Comparison of ENCODE assay signal across 9 mouse cellular contexts in the genomic region with DNA sequence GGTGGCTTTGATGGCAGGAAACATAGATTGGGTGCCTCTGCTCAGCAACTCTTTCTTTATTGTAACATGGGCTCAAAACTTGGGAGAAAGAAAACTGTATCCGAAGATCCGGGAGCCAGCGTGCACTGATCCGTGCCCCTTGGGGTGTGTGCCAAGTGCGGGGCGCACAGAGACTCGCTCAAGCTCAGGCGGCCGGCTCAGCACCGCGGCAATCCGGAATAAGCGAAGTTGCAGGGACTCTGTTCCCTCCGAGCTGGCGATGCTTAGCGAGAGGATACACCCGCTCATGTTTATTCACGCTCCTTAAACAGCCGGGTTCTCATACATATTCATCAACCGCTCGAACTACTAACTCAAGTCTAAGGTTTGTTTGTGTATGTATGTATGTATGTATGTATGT. TPM values are rescaled to one million over a fixed set of nuclear protein-coding genes. Genes with fewer than 3 reads are reported as not detected.
A peak's percentile ranks its signal among the peaks of the same experiment; 100 is the strongest.
DNase-seq lines count a peak whose midpoint lies in the region; ATAC-seq and TF ChIP-seq lines count a peak whose summit lies in the region.
"Had no signal": no experiment of that assay in that cellular context is flagged by ENCODE, and none has a peak within 500 bp of the region (broad histone marks: within the 10 kb centered on the region; RNA-seq: fewer than 3 reads in every experiment).

No protein-coding gene starts in this region.

- no peak for ATAC-seq in lung, embryonic 15.5 days (ENCODE audit: borderline replicate concordance, extremely low read depth, low FRiP score, low TSS enrichment)
- ATAC-seq in embryonic facial prominence, embryonic 14.5 days (ENCODE audit: low read depth), result 0 out of 2 replicates have a peak, but pooled peaks have one; percentile 23
- 0 out of 2 replicates have a peak, but pooled peaks have one; percentile 36 for ATAC-seq in kidney, postnatal 0 days (replicated peaks; ENCODE audit: low FRiP score, low read depth)
- ATAC-seq in neural tube, embryonic 15.5 days (ENCODE audit: low FRiP score), result peak; percentile 7; the same call in 1 of the 2 replicates

- no peak overlapping the region for H3K27ac ChIP-seq in lung, embryonic 15.5 days
- H3K27ac ChIP-seq in embryonic facial prominence, embryonic 14.5 days (replicated peaks; ENCODE audit: low read depth, low read length), result no peak overlapping the region
- H3K27ac ChIP-seq in kidney, postnatal 0 days, result no peak overlapping the region
- no peak overlapping the region for H3K27ac ChIP-seq in neural tube, embryonic 15.5 days (replicated peaks)

- peaks cover 87% of the 10 kb centered on the region for H3K27me3 ChIP-seq in lung, embryonic 15.5 days
- H3K27me3 ChIP-seq in embryonic facial prominence, embryonic 14.5 days (replicated peaks; ENCODE audit: control insufficient read depth, insufficient read depth, low read length), result peaks cover 82% of the 10 kb centered on the region
- peaks cover 85% of the 10 kb centered on the region for H3K27me3 ChIP-seq in kidney, postnatal 0 days (ENCODE audit: insufficient read depth, low read length)
- H3K27me3 ChIP-seq in neural tube, embryonic 15.5 days (replicated peaks), result peaks cover 65% of the 10 kb centered on the region

- H3K9ac ChIP-seq in lung, embryonic 15.5 days, result no peak overlapping the region
- no peak overlapping the region for H3K9ac ChIP-seq in embryonic facial prominence, embryonic 14.5 days (ENCODE audit: low read depth, low read length)
- H3K9ac ChIP-seq in kidney, postnatal 0 days (ENCODE audit: low read depth, low read length), result no peak overlapping the region
- H3K9ac ChIP-seq in neural tube, embryonic 15.5 days (replicated peaks), result no peak overlapping the region

- no peak for DNase-seq in lung, postnatal 14 days
- DNase-seq in embryonic facial prominence, embryonic 14.5 days (ENCODE audit: low spot score), result no peak
- DNase-seq in kidney, postnatal 0 days (ENCODE audit: low spot score), result no peak
- no peak for DNase-seq in gastrocnemius, postnatal 14 days
- no peak for DNase-seq in gastrocnemius, adult 18-20 months (ENCODE audit: low spot score)
- DNase-seq in left cerebral cortex, adult 8-10 months (ENCODE audit: low spot score in 2 of 2), result no peak

- TF ChIP-seq CTCF in kidney, postnatal 0 days (IDR thresholded peaks at IDR 0.05; ENCODE audit: low read depth), result no peak

- no peaks in the 10 kb centered on the region for H3K36me3 ChIP-seq in lung, embryonic 15.5 days
- no peaks in the 10 kb centered on the region for H3K36me3 ChIP-seq in embryonic facial prominence, embryonic 14.5 days (ENCODE audit: control insufficient read depth, insufficient read depth, low read length)
- no peaks in the 10 kb centered on the region for H3K36me3 ChIP-seq in kidney, postnatal 0 days (ENCODE audit: insufficient read depth, low read length)
- H3K36me3 ChIP-seq in neural tube, embryonic 15.5 days, result no peaks in the 10 kb centered on the region

- intact Hi-C loops in gastrocnemius, postnatal 14 days (cut with DNase I; ENCODE audit: low total_unique reads), result no loop called here

- under 1% methylated on average over 21 of the region's 21 CpGs for WGBS in lung, embryonic 15.5 days
- WGBS in embryonic facial prominence, embryonic 14.5 days, result 1% methylated on average over 21 of the region's 21 CpGs
- under 1% methylated on average over 21 of the region's 21 CpGs for WGBS in kidney, postnatal 0 days
- under 1% methylated on average over 21 of the region's 21 CpGs for WGBS in neural tube, embryonic 15.5 days

- H3K9me3 ChIP-seq in lung, embryonic 15.5 days, result no peaks in the 10 kb centered on the region
- no peaks in the 10 kb centered on the region; the same call in 1 of the 2 replicates for H3K9me3 ChIP-seq in embryonic facial prominence, embryonic 14.5 days (ENCODE audit: control insufficient read depth, low read length)
- H3K9me3 ChIP-seq in kidney, postnatal 0 days (replicated peaks; ENCODE audit: low read length), result no peaks in the 10 kb centered on the region
- no peaks in the 10 kb centered on the region for H3K9me3 ChIP-seq in neural tube, embryonic 15.5 days (replicated peaks)

- peaks cover 6% of the 10 kb centered on the region; the same call in 1 of the 2 replicates for H3K4me1 ChIP-seq in lung, embryonic 15.5 days
- H3K4me1 ChIP-seq in embryonic facial prominence, embryonic 14.5 days (ENCODE audit: control insufficient read depth, insufficient read depth, low read length), result no peaks in the 10 kb centered on the region; the same call in 1 of the 2 replicates
- H3K4me1 ChIP-seq in kidney, postnatal 0 days (replicated peaks; ENCODE audit: insufficient read depth, low read length), result no peaks in the 10 kb centered on the region; the same call in 1 of the 2 replicates
- peaks cover 28% of the 10 kb centered on the region for H3K4me1 ChIP-seq in neural tube, embryonic 15.5 days

- H3K4me3 ChIP-seq in lung, embryonic 15.5 days, result 0 out of 2 replicates have a peak overlapping the region, but pooled peaks have one; percentile 8
- peak overlapping the region; percentile 19; the same call in 1 of the 2 replicates for H3K4me3 ChIP-seq in embryonic facial prominence, embryonic 14.5 days (ENCODE audit: low read depth, low read length)
- peak overlapping the region; percentile 9; the same call in 1 of the 2 replicates for H3K4me3 ChIP-seq in kidney, postnatal 0 days (replicated peaks; ENCODE audit: low read depth, low read length)
- H3K4me3 ChIP-seq in neural tube, embryonic 15.5 days (replicated peaks), result peak overlapping the region; percentile 9; the same call in 1 of the 2 replicates

- peak overlapping the region; percentile 17; the same call in 1 of the 2 replicates for H3K4me2 ChIP-seq in lung, embryonic 15.5 days
- peak overlapping the region; percentile 37 for H3K4me2 ChIP-seq in embryonic facial prominence, embryonic 14.5 days (ENCODE audit: low read depth, low read length)
- H3K4me2 ChIP-seq in kidney, postnatal 0 days (ENCODE audit: low read length), result peak overlapping the region; percentile 23; the same call in 1 of the 2 replicates
- H3K4me2 ChIP-seq in neural tube, embryonic 15.5 days, result peak overlapping the region; percentile 35

RNA-seq across cellular contexts. Expression of a gene that starts 10.9 kb away (rescaled TPM):
- 0.72 and 0.96 TPM in 2 replicates for polyA plus RNA-seq in lung, embryonic 15.5 days (2015; fragmentation: Nextera tagmentation; extraction: Ambion mirVana)
- 2.2 and 2.7 TPM in 2 replicates for polyA plus RNA-seq in embryonic facial prominence, embryonic 14.5 days (2014; fragmentation: Nextera tagmentation; extraction: Ambion mirVana)
- polyA plus RNA-seq in kidney, postnatal 0 days (2015; fragmentation: Nextera tagmentation; extraction: Ambion mirVana), result not detected in 2 replicates
- polyA plus RNA-seq in neural tube, embryonic 15.5 days (2015; fragmentation: Nextera tagmentation; extraction: Ambion mirVana), result 2.8 and 3.7 TPM in 2 replicates
- total RNA-seq in gastrocnemius, postnatal 14 days (2021), result not detected
- total RNA-seq in gastrocnemius, adult 18-20 months (2021), result not detected
- 1 to 10 TPM; 7.0 to 8.6 (median 8.0) TPM for total RNA-seq in left cerebral cortex, adult 8-10 months (2022)
- polyA plus RNA-seq: intestine, embryonic 14.5 days had no signal

RNA-seq across cellular contexts. Expression of a gene that starts 40.8 kb away (rescaled TPM):
- polyA plus RNA-seq in lung, embryonic 15.5 days (2015; fragmentation: Nextera tagmentation; extraction: Ambion mirVana), result not detected in 2 replicates
- not detected in 2 replicates for polyA plus RNA-seq in embryonic facial prominence, embryonic 14.5 days (2014; fragmentation: Nextera tagmentation; extraction: Ambion mirVana)
- polyA plus RNA-seq in kidney, postnatal 0 days (2015; fragmentation: Nextera tagmentation; extraction: Ambion mirVana), result not detected in 2 replicates
- polyA plus RNA-seq in neural tube, embryonic 15.5 days (2015; fragmentation: Nextera tagmentation; extraction: Ambion mirVana), result not detected in 2 replicates
- not detected for total RNA-seq in gastrocnemius, postnatal 14 days (2021)
- not detected for total RNA-seq in gastrocnemius, adult 18-20 months (2021)
- not detected for total RNA-seq in left cerebral cortex, adult 8-10 months (2022)
- polyA plus RNA-seq: intestine, embryonic 14.5 days had no signal
